Mouse (Mus musculus): Measurements from ENCODE around the gene Prune2. TPM values are rescaled to one million over a fixed set of nuclear protein-coding genes. Genes with fewer than 3 reads are reported as not detected.
A peak's percentile ranks its signal among the peaks of the same experiment; 100 is the strongest.
"Not testable (repeated sequence)": the region's sequence is repeated elsewhere in the genome, so short reads cannot be mapped to it uniquely, and the experiment has no call there.

The Prune2 gene
- polyA plus RNA-seq, 1 experiment, result 0.22 TPM

DNA sequence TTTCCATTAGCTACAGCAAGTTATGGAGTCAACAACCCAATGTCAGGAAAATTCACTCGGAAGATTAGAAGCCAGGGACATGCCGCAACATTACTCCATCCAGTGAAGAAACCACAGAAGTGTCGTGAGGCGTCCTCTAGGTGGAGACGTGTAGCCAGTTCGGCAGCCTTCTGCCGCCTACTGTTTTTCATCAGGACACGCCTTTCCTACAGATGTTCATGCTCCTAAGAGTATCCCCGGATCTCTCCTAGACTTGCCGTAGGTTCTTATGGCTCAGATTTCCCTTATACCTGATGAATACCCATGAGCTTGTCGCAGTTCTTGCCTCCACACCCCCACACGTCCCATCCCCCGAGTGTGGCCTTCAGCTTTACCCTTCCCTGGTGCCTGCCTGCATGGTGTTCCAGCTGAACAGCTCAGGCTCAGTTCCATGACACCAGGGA is 207.6 kb downstream of the Prune2 start:
- no peak overlapping the region for H3K4me3 ChIP-seq (ENCODE audit: extremely low read depth, insufficient read depth, insufficient read length)
- no peak overlapping the region for H3K27ac ChIP-seq (ENCODE audit: insufficient read depth, low read length)
- no peaks in the 10 kb centered on the region for H3K36me3 ChIP-seq (ENCODE audit: control insufficient read depth, insufficient read depth, low read length)
- peaks cover 11% of the 10 kb centered on the region for H3K4me1 ChIP-seq (ENCODE audit: control insufficient read depth, insufficient read depth, insufficient read length)
- WGBS, result 11% methylated on average over 13 of the region's 13 CpGs
- peak; percentile 32 to 57 for DNase-seq (ENCODE audit: low read depth in 1 of 2, low spot score in 2 of 2)
- H3K27me3 ChIP-seq (ENCODE audit: control insufficient read depth, insufficient read depth, low read length), result no peaks in the 10 kb centered on the region
- no peak for TF ChIP-seq POLR2A (IDR thresholded peaks at IDR 0.05; ENCODE audit: low read depth, low read length)
- peak; percentile 62; the same call in 1 of the 2 replicates for TF ChIP-seq CTCF (IDR thresholded peaks at IDR 0.05; ENCODE audit: extremely low read depth, insufficient read depth, insufficient read length, insufficient replicate concordance)

GRCm38 (mm10) chr19:17166288-17166687 is 210.4 kb downstream of the Prune2 start:
- peak in 1 of 2 experiments; percentile 28 for DNase-seq (ENCODE audit: low read depth in 1 of 2, low spot score in 2 of 2)
- Histone ChIP-seq H3K36me3 (ENCODE audit: control insufficient read depth, insufficient read depth, low read length) (no peaks in the 10 kb centered on the region), H3K27me3 (ENCODE audit: control insufficient read depth, insufficient read depth, low read length) (no peaks in the 10 kb centered on the region), H3K4me1 (ENCODE audit: control insufficient read depth, insufficient read depth, insufficient read length) (peaks cover 11% of the 10 kb centered on the region), H3K4me3 (ENCODE audit: extremely low read depth, insufficient read depth, insufficient read length) (no peak overlapping the region), H3K27ac (ENCODE audit: insufficient read depth, low read length) (peak overlapping the region; percentile 36; the same call in 1 of the 2 replicates)
- 21% methylated on average over 7 of the region's 7 CpGs for WGBS
- no peak for TF ChIP-seq CTCF (IDR thresholded peaks at IDR 0.05; ENCODE audit: extremely low read depth, insufficient read depth, insufficient read length, insufficient replicate concordance)
- no peak for TF ChIP-seq POLR2A (IDR thresholded peaks at IDR 0.05; ENCODE audit: low read depth, low read length)

GRCm38 (mm10) chr19:17168186-17168585 is 212.3 kb downstream of the Prune2 start:
- 89% methylated on average over 9 of the region's 9 CpGs for WGBS
- DNase-seq (ENCODE audit: low read depth in 1 of 2, low spot score in 2 of 2), result no peak
- H3K4me3 ChIP-seq (ENCODE audit: extremely low read depth, insufficient read depth, insufficient read length), result no peak overlapping the region

GRCm38 (mm10) chr19:17169746-17170145 is 213.8 kb downstream of the Prune2 start:
- TF ChIP-seq CTCF (IDR thresholded peaks at IDR 0.05; ENCODE audit: extremely low read depth, insufficient read depth, insufficient read length, insufficient replicate concordance) (no peak), POLR2A (IDR thresholded peaks at IDR 0.05; ENCODE audit: low read depth, low read length) (no peak)
- H3K27me3 ChIP-seq (ENCODE audit: control insufficient read depth, insufficient read depth, low read length), result no peaks in the 10 kb centered on the region
- no peaks in the 10 kb centered on the region for H3K36me3 ChIP-seq (ENCODE audit: control insufficient read depth, insufficient read depth, low read length)
- no peak overlapping the region for H3K4me3 ChIP-seq (ENCODE audit: extremely low read depth, insufficient read depth, insufficient read length)
- DNase-seq (ENCODE audit: low read depth in 1 of 2, low spot score in 2 of 2), result no peak
- H3K4me1 ChIP-seq (ENCODE audit: control insufficient read depth, insufficient read depth, insufficient read length), result peaks cover 9% of the 10 kb centered on the region
- no peak overlapping the region for H3K27ac ChIP-seq (ENCODE audit: insufficient read depth, low read length)
- WGBS, result 79% methylated on average over 10 of the region's 10 CpGs

More at GRCm38 (mm10) chr19:17168186-17168585, 212.3 kb downstream of the Prune2 start:
- TF ChIP-seq POLR2A (IDR thresholded peaks at IDR 0.05; ENCODE audit: low read depth, low read length), result no peak
- TF ChIP-seq CTCF (IDR thresholded peaks at IDR 0.05; ENCODE audit: extremely low read depth, insufficient read depth, insufficient read length, insufficient replicate concordance), result no peak
- Histone ChIP-seq H3K27ac (ENCODE audit: insufficient read depth, low read length) (no peak overlapping the region), H3K4me1 (ENCODE audit: control insufficient read depth, insufficient read depth, insufficient read length) (peaks cover 11% of the 10 kb centered on the region), H3K27me3 (ENCODE audit: control insufficient read depth, insufficient read depth, low read length) (no peaks in the 10 kb centered on the region), H3K36me3 (ENCODE audit: control insufficient read depth, insufficient read depth, low read length) (no peaks in the 10 kb centered on the region)

GRCm38 (mm10) chr19:17174501-17174900 is 218.6 kb downstream of the Prune2 start:
- H3K36me3 ChIP-seq (ENCODE audit: control insufficient read depth, insufficient read depth, low read length); H3K27ac ChIP-seq (ENCODE audit: insufficient read depth, low read length); H3K4me1 ChIP-seq (ENCODE audit: control insufficient read depth, insufficient read depth, insufficient read length); DNase-seq (ENCODE audit: low read depth in 1 of 2, low spot score in 2 of 2); H3K4me3 ChIP-seq (ENCODE audit: extremely low read depth, insufficient read depth, insufficient read length); H3K27me3 ChIP-seq (ENCODE audit: control insufficient read depth, insufficient read depth, low read length): not testable (repeated sequence)
- 94% methylated on average over 2 of the region's 2 CpGs for WGBS

- DNase-seq (ENCODE audit: low read depth in 1 of 2, low spot score in 2 of 2), result no peak
- Histone ChIP-seq H3K4me3 (ENCODE audit: extremely low read depth, insufficient read depth, insufficient read length) (no peak overlapping the region), H3K4me1 (ENCODE audit: control insufficient read depth, insufficient read depth, insufficient read length) (peaks cover 2% of the 10 kb centered on the region; the same call in 1 of the 2 replicates), H3K36me3 (ENCODE audit: control insufficient read depth, insufficient read depth, low read length) (no peaks in the 10 kb centered on the region), H3K27ac (ENCODE audit: insufficient read depth, low read length) (no peak overlapping the region), H3K27me3 (ENCODE audit: control insufficient read depth, insufficient read depth, low read length) (no peaks in the 10 kb centered on the region)
- WGBS, result 38% methylated on average over 4 of the region's 4 CpGs
- no peak for TF ChIP-seq CTCF (IDR thresholded peaks at IDR 0.05; ENCODE audit: extremely low read depth, insufficient read depth, insufficient read length, insufficient replicate concordance)
- no peak for TF ChIP-seq POLR2A (IDR thresholded peaks at IDR 0.05; ENCODE audit: low read depth, low read length)
Observed at GRCm38 (mm10) chr19:17180506-17180905, 224.6 kb downstream of the Prune2 start.

GRCm38 (mm10) chr19:17194730-17195129 is 238.8 kb downstream of the Prune2 start:
- 64% methylated on average over 5 of the region's 5 CpGs for whole genome bisulfite sequencing
- Histone ChIP-seq H3K4me1 (ENCODE audit: control insufficient read depth, insufficient read depth, insufficient read length) (no peaks in the 10 kb centered on the region), H3K36me3 (ENCODE audit: control insufficient read depth, insufficient read depth, low read length) (no peaks in the 10 kb centered on the region), H3K4me3 (ENCODE audit: extremely low read depth, insufficient read depth, insufficient read length) (no peak overlapping the region), H3K27ac (ENCODE audit: insufficient read depth, low read length) (no peak overlapping the region), H3K27me3 (ENCODE audit: control insufficient read depth, insufficient read depth, low read length) (no peaks in the 10 kb centered on the region)
- no peak for TF ChIP-seq POLR2A (IDR thresholded peaks at IDR 0.05; ENCODE audit: low read depth, low read length)
- DNase-seq (ENCODE audit: low read depth in 1 of 2, low spot score in 2 of 2), result no peak

All from spleen, adult 2 months (tissue).